Mouse (Mus musculus) limb, embryonic 13.5 days (tissue): ENCODE measurements at regions not wholly inside any gene's neighbourhood (a gene's known extent, or its start where the extent isn't known, plus 50 kb on each side); places are given as distances from the start of the nearest gene placed in this dataset.

Experiments
- ATAC-seq: fragments of 200-750 bp; cut with Nextera tagmentation; 2 replicates; pipeline ENCODE4 v1.8.0; 2017; ENCODE audit warnings: low read depth, moderate number of reproducible peaks, moderate TSS enrichment; ENCODE audit not compliant: low FRiP score
- H3K27ac ChIP-seq: fragments of 300-500 bp; sonication (generic); 2 replicates; pipeline ENCODE4 v1.5.1; 2015; ENCODE audit warnings: inconsistent platforms, mild to moderate bottlenecking, moderate library complexity
- H3K27me3 ChIP-seq: fragments of 300-500 bp; sonication (generic); 2 replicates; pipeline ENCODE4 v1.6.1; 2015; ENCODE audit warnings: mild to moderate bottlenecking, inconsistent platforms
- H3K36me3 ChIP-seq: fragments of 300-500 bp; sonication (generic); 2 replicates; pipeline ENCODE4 v1.6.1; 2015; ENCODE audit warnings: inconsistent platforms, mild to moderate bottlenecking, moderate library complexity
- H3K4me1 ChIP-seq: fragments of 300-500 bp; sonication (generic); 2 replicates; pipeline ENCODE4 v1.6.1; 2015; ENCODE audit warnings: inconsistent platforms
- H3K4me2 ChIP-seq: fragments of 300-500 bp; sonication (generic); replicated peaks from 2 replicates; pipeline ENCODE4 v1.6.1; 2015; ENCODE audit warnings: inconsistent platforms, mild to moderate bottlenecking, moderate library complexity
- H3K4me3 ChIP-seq: fragments of 300-500 bp; sonication (generic); 2 replicates; pipeline ENCODE4 v1.5.1; 2015; ENCODE audit warnings: moderate library complexity, mild to moderate bottlenecking, inconsistent platforms
- H3K9ac ChIP-seq: fragments of 300-500 bp; sonication (generic); 2 replicates; pipeline ENCODE4 v1.6.1; 2015; ENCODE audit warnings: mild to moderate bottlenecking, inconsistent platforms
- H3K9me3 ChIP-seq: fragments of 300-500 bp; sonication (generic); 2 replicates; pipeline ENCODE4 v1.6.1; 2016; ENCODE audit warnings: inconsistent platforms
- WGBS: fragments of 180-500 bp; shearing (Covaris S2); methylation state at CpG from one replicate; pipeline ENCODE4 v1.1.7; 2015; 5-methylcytosine and 5-hydroxymethylcytosine counted together

GRCm38 (mm10) chr15:5561783-5562182, 317.8 kb upstream of the Ptger4 start:
- Histone ChIP-seq H3K4me1 (peaks cover 9% of the 10 kb centered on the region), H3K36me3 (no peaks in the 10 kb centered on the region), H3K9ac (no peak overlapping the region), H3K4me3 (no peak overlapping the region), H3K4me2 (no peak overlapping the region), H3K27me3 (no peaks in the 10 kb centered on the region), H3K9me3 (no peaks in the 10 kb centered on the region), H3K27ac (no peak overlapping the region)
- no peak for ATAC-seq
- 86% methylated on average over 4 of the region's 4 CpGs for WGBS

GRCm38 (mm10) chr15:5574366-5574765, 330.4 kb upstream of the Ptger4 start:
- Histone ChIP-seq H3K4me3 (no peak overlapping the region), H3K4me1 (no peaks in the 10 kb centered on the region), H3K9me3 (no peaks in the 10 kb centered on the region), H3K4me2 (no peak overlapping the region), H3K36me3 (no peaks in the 10 kb centered on the region), H3K27me3 (no peaks in the 10 kb centered on the region), H3K27ac (no peak overlapping the region), H3K9ac (no peak overlapping the region)
- ATAC-seq, result no peak

GRCm38 (mm10) chr15:5579559-5579958, 335.6 kb upstream of the Ptger4 start:
- H3K36me3 ChIP-seq, result no peaks in the 10 kb centered on the region
- WGBS, result 83% methylated on average over 2 of the region's 2 CpGs

GRCm38 (mm10) chr15:5580416-5580815, 336.4 kb upstream of the Ptger4 start:
- Histone ChIP-seq H3K27ac (no peak overlapping the region), H3K9ac (no peak overlapping the region), H3K9me3 (no peaks in the 10 kb centered on the region), H3K27me3 (no peaks in the 10 kb centered on the region), H3K4me1 (no peaks in the 10 kb centered on the region), H3K36me3 (no peaks in the 10 kb centered on the region), H3K4me3 (no peak overlapping the region), H3K4me2 (no peak overlapping the region)
- ATAC-seq, result no peak
- 90% methylated on average over 4 of the region's 4 CpGs for WGBS

More at GRCm38 (mm10) chr15:5579559-5579958, 335.6 kb upstream of the Ptger4 start:
- no peak overlapping the region for H3K9ac ChIP-seq
- no peaks in the 10 kb centered on the region for H3K4me1 ChIP-seq
- H3K4me3 ChIP-seq, result no peak overlapping the region
- no peak overlapping the region for H3K4me2 ChIP-seq
- H3K27ac ChIP-seq, result no peak overlapping the region
- ATAC-seq, result no peak
- H3K9me3 ChIP-seq, result no peaks in the 10 kb centered on the region
- no peaks in the 10 kb centered on the region for H3K27me3 ChIP-seq

GRCm38 (mm10) chr15:5584381-5584780, 340.4 kb upstream of the Ptger4 start:
- Histone ChIP-seq H3K4me1 (no peaks in the 10 kb centered on the region), H3K9me3 (no peaks in the 10 kb centered on the region), H3K27ac (no peak overlapping the region), H3K36me3 (no peaks in the 10 kb centered on the region), H3K9ac (no peak overlapping the region), H3K27me3 (no peaks in the 10 kb centered on the region), H3K4me2 (no peak overlapping the region), H3K4me3 (no peak overlapping the region)
- WGBS, result 69% methylated on average over 2 of the region's 2 CpGs
- ATAC-seq, result no peak

- WGBS, result 50% methylated on average over 4 of the region's 4 CpGs
- Histone ChIP-seq H3K4me3 (no peak overlapping the region), H3K9ac (no peak overlapping the region), H3K36me3 (no peaks in the 10 kb centered on the region), H3K4me2 (no peak overlapping the region), H3K27ac (no peak overlapping the region), H3K4me1 (no peaks in the 10 kb centered on the region), H3K27me3 (no peaks in the 10 kb centered on the region), H3K9me3 (no peaks in the 10 kb centered on the region)
- ATAC-seq, result no peak
Observed at GRCm38 (mm10) chr15:5604732-5605266, 360.8 kb upstream of the Ptger4 start.

- Histone ChIP-seq H3K4me3 (no peak overlapping the region), H3K27me3 (no peaks in the 10 kb centered on the region), H3K4me1 (no peaks in the 10 kb centered on the region), H3K27ac (no peak overlapping the region), H3K9ac (no peak overlapping the region), H3K36me3 (no peaks in the 10 kb centered on the region), H3K9me3 (no peaks in the 10 kb centered on the region), H3K4me2 (no peak overlapping the region)
- ATAC-seq, result no peak
- WGBS, result 83% methylated on average over 2 of the region's 2 CpGs
Observed at GRCm38 (mm10) chr15:5607533-5607932, 363.5 kb upstream of the Ptger4 start.

GRCm38 (mm10) chr15:5623021-5623420, 379.0 kb upstream of the Ptger4 start:
- ATAC-seq, result no peak
- Histone ChIP-seq H3K36me3 (no peaks in the 10 kb centered on the region), H3K9ac (no peak overlapping the region), H3K4me2 (no peak overlapping the region), H3K4me3 (no peak overlapping the region), H3K27me3 (no peaks in the 10 kb centered on the region), H3K4me1 (no peaks in the 10 kb centered on the region), H3K9me3 (no peaks in the 10 kb centered on the region), H3K27ac (no peak overlapping the region)
- 84% methylated on average over 5 of the region's 5 CpGs for WGBS

GRCm38 (mm10) chr15:5625367-5625766, 381.4 kb upstream of the Ptger4 start:
- H3K4me2 ChIP-seq, result no peak overlapping the region
- no peaks in the 10 kb centered on the region for H3K27me3 ChIP-seq
- ATAC-seq, result no peak
- no peak overlapping the region for H3K27ac ChIP-seq
- no peak overlapping the region for H3K9ac ChIP-seq
- H3K4me3 ChIP-seq, result no peak overlapping the region
- no peaks in the 10 kb centered on the region for H3K4me1 ChIP-seq
- no peaks in the 10 kb centered on the region for H3K36me3 ChIP-seq
- 79% methylated on average over 2 of the region's 2 CpGs for WGBS
- no peaks in the 10 kb centered on the region for H3K9me3 ChIP-seq

GRCm38 (mm10) chr15:5646673-5647072, 402.7 kb upstream of the Ptger4 start:
- Histone ChIP-seq H3K9me3 (no peaks in the 10 kb centered on the region), H3K9ac (no peak overlapping the region), H3K27me3 (0 out of 2 replicates have a peak, but pooled peaks cover 3% of the 10 kb centered on the region), H3K4me1 (peaks cover 6% of the 10 kb centered on the region; the same call in 1 of the 2 replicates), H3K4me3 (no peak overlapping the region), H3K36me3 (no peaks in the 10 kb centered on the region), H3K4me2 (no peak overlapping the region), H3K27ac (no peak overlapping the region)
- WGBS, result 10% methylated on average over 1 of the region's 1 CpGs
- peak; percentile 72; the same call in 1 of the 2 replicates for ATAC-seq

- Histone ChIP-seq H3K36me3 (no peaks in the 10 kb centered on the region), H3K9ac (no peak overlapping the region), H3K27me3 (no peaks in the 10 kb centered on the region), H3K4me2 (no peak overlapping the region), H3K9me3 (no peaks in the 10 kb centered on the region), H3K4me3 (no peak overlapping the region), H3K4me1 (no peaks in the 10 kb centered on the region), H3K27ac (no peak overlapping the region)
- no peak for ATAC-seq
- WGBS, result 88% methylated on average over 6 of the region's 6 CpGs
Observed at GRCm38 (mm10) chr15:5658796-5659195, 414.8 kb upstream of the Ptger4 start.

GRCm38 (mm10) chr15:5660819-5661218, 416.8 kb upstream of the Ptger4 start:
- ATAC-seq, result peak; percentile 61; the same call in 1 of the 2 replicates

GRCm38 (mm10) chr15:5671781-5672180, 427.8 kb upstream of the Ptger4 start:
- Histone ChIP-seq H3K27ac (no peak overlapping the region), H3K36me3 (no peaks in the 10 kb centered on the region), H3K4me2 (no peak overlapping the region), H3K9me3 (no peaks in the 10 kb centered on the region), H3K4me1 (no peaks in the 10 kb centered on the region), H3K9ac (no peak overlapping the region), H3K27me3 (no peaks in the 10 kb centered on the region), H3K4me3 (no peak overlapping the region)
- no peak for ATAC-seq

More at GRCm38 (mm10) chr15:5660819-5661218, 416.8 kb upstream of the Ptger4 start:
- Histone ChIP-seq H3K27me3 (no peaks in the 10 kb centered on the region), H3K27ac (no peak overlapping the region), H3K4me3 (no peak overlapping the region), H3K36me3 (no peaks in the 10 kb centered on the region), H3K9me3 (no peaks in the 10 kb centered on the region), H3K4me1 (no peaks in the 10 kb centered on the region), H3K9ac (no peak overlapping the region), H3K4me2 (no peak overlapping the region)
- WGBS, result 65% methylated on average over 3 of the region's 3 CpGs
